Mouse (Mus musculus) cerebellum, adult 2 months (tissue): ENCODE results near the gene Cbr1. TPM values are rescaled to one million over a fixed set of nuclear protein-coding genes. Genes with fewer than 3 reads are reported as not detected.
A peak's percentile ranks its signal among the peaks of the same experiment; 100 is the strongest.
"Not testable (repeated sequence)": the region's sequence is repeated elsewhere in the genome, so short reads cannot be mapped to it uniquely, and the experiment has no call there.

Experiments
- DNase-seq, 2 experiments: peaks; one replicate each; pipeline ENCODE4 v3.0.0; 2021
- H3K27ac ChIP-seq: fragments of 200-500 bp; 2 replicates; pipeline ENCODE4 v1.5.1; 2012; ENCODE audit warnings: low read length, control low read depth, inconsistent platforms; ENCODE audit not compliant: insufficient read depth
- H3K27me3 ChIP-seq: fragments of 200-500 bp; 2 replicates; pipeline ENCODE4 v1.6.1; 2012; ENCODE audit warnings: inconsistent platforms, mild to moderate bottlenecking, low read length, moderate library complexity; ENCODE audit not compliant: control insufficient read depth, insufficient read depth
- H3K4me1 ChIP-seq: fragments of 200-500 bp; 2 replicates; pipeline ENCODE4 v1.6.1; 2011; ENCODE audit warnings: low read length; ENCODE audit not compliant: control insufficient read depth, insufficient read depth
- H3K4me3 ChIP-seq: fragments of 200-500 bp; replicated peaks from 2 replicates; pipeline ENCODE3; 2011; ENCODE audit warnings: mild to moderate bottlenecking, low read depth, low read length, control low read depth; ENCODE audit not compliant: insufficient read depth
- CTCF ChIP-seq: fragments of 200-500 bp; IDR thresholded peaks from 2 replicates; pipeline ENCODE4 v1.5.1; 2011; ENCODE audit warnings: low read depth, mild to moderate bottlenecking, control low read depth, low read length, moderate library complexity, borderline replicate concordance; ENCODE audit not compliant: insufficient read depth
- POLR2A ChIP-seq: fragments of 200-500 bp; IDR thresholded peaks from 2 replicates; pipeline ENCODE4 v1.6.1; 2011; ENCODE audit warnings: low read length, control low read depth, borderline replicate concordance; ENCODE audit not compliant: insufficient read depth
- WGBS: fragments of 180-500 bp; shearing (Covaris S2); methylation state at CpG from one replicate; pipeline ENCODE4 v1.1.7; 2018; 5-methylcytosine and 5-hydroxymethylcytosine counted together
- polyA plus RNA-seq: library from polyadenylated mRNA; depleted of rRNA; stranded (reverse); fragments of >200 nt; gene quantifications from 2 replicates; pipeline ENCODE4 v1.2.3, GENCODE M21; 2012

The Cbr1 gene
- polyA plus RNA-seq, 1 experiment = 121 TPM

DNA sequence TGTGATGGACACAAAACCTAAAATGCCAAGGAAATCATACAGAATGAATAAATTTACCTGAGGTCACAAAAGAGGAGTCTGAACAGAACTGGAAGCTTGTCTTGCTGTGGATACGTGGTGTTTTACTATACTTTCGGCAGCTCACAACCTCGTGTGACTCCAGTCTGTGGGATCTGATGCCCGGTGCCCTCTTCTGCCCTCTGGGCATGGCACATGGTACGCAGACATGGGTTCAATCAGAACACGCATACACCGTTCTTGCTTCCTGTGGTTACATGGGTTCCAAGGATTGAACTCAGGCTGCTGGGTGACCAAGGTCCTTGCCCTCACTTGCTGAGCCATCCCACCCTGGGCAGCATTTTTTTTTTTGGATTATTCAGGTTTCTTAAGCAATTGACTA, 493 bp downstream of the Cbr1 start:
- no peak overlapping the region for H3K4me3 ChIP-seq
- TF ChIP-seq POLR2A (no peak), CTCF (no peak)
- H3K4me1 ChIP-seq = no peaks in the 10 kb centered on the region
- DNase-seq = no peak
- H3K27me3 ChIP-seq = no peaks in the 10 kb centered on the region
- WGBS = 87% methylated on average over 7 of the region's 7 CpGs
- no peak overlapping the region for H3K27ac ChIP-seq

DNA sequence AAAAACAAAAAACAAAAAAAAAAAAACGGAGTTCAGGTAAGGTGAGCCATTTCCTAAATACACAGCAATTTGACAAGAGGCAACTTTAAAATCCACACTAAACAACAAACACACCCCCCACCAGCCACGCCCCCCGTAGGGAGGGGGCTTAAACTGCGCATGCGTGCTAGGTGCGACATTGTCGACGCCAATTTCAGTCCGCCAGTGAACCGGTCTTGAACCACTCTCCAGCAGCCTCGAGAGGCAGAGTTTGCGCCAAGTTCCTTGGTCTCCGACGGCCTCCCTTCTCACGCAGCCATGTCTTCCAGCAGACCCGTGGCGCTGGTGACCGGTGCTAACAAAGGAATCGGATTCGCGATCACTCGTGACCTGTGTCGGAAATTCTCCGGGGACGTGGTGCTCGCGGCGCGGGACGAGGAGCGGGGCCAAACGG, 2.0 kb downstream of the Cbr1 start:
- DNase-seq = peak; percentile 82
- WGBS = under 1% methylated on average over 32 of the region's 32 CpGs
- no peak overlapping the region for H3K27ac ChIP-seq
- H3K4me3 ChIP-seq = peak overlapping the region; percentile 68
- H3K4me1 ChIP-seq = no peaks in the 10 kb centered on the region
- H3K27me3 ChIP-seq = no peaks in the 10 kb centered on the region
- TF ChIP-seq POLR2A = peak; percentile 68; the same call in 1 of the 2 replicates
- no peak; the same call in 1 of the 2 replicates for TF ChIP-seq CTCF

DNA sequence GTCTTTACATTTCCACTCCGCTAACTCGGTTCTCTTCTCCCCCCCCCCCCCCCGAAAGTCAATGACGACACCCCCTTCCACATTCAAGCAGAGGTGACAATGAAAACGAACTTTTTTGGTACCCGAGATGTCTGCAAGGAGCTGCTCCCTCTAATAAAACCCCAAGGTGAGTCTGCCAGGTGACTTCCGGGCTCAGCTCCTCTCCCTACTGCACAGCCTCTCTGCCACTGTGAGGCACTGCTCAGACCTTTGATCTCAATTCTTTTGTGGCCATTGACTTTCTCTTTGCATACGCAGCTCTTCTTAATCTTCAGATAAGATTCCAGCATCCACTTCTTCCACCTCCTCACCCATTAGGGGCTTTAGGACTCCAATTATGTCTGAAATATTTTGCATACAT, 3.1 kb downstream of the Cbr1 start:
- WGBS = 73% methylated on average over 8 of the region's 8 CpGs
- H3K4me1 ChIP-seq = no peaks in the 10 kb centered on the region
- no peak overlapping the region for H3K4me3 ChIP-seq
- no peak overlapping the region for H3K27ac ChIP-seq
- no peak for DNase-seq
- H3K27me3 ChIP-seq = no peaks in the 10 kb centered on the region
- TF ChIP-seq POLR2A (no peak), CTCF (no peak)

DNA sequence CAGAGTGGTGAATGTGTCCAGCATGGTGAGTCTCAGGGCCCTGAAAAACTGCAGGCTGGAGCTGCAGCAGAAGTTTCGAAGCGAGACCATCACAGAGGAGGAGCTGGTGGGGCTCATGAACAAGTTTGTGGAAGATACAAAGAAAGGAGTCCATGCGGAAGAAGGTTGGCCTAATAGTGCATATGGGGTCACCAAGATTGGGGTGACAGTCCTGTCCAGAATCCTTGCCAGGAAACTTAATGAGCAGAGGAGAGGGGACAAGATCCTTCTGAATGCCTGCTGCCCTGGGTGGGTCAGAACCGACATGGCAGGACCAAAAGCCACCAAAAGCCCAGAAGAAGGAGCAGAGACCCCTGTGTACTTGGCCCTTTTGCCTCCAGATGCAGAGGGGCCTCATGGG, 4.1 kb downstream of the Cbr1 start:
- H3K27ac ChIP-seq = no peak overlapping the region
- DNase-seq = no peak
- WGBS = 93% methylated on average over 4 of the region's 4 CpGs

DNA sequence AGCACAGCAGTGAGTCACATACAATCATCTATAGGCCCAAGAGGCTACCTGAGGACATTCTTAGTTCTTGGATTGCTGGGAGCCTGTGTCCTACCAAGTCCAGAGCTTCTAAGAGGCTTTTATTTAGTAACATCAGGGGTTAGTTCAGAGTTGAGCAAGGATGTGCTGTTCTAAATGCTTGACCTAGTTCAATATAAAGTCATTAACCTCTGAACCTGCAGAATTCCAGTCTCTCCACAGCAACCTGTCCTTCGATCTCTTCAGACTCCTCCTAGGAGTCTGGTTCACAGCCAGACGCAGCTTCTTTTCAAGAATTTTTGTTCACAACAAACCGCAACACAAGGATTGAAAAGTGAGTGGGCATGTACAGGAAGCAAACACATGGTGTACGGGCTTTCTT, 5.3 kb downstream of the Cbr1 start:
- Histone ChIP-seq H3K27me3 (no peaks in the 10 kb centered on the region), H3K4me3 (no peak overlapping the region), H3K4me1 (no peaks in the 10 kb centered on the region), H3K27ac (no peak overlapping the region)
- WGBS = 93% methylated on average over 4 of the region's 4 CpGs
- DNase-seq = no peak
- TF ChIP-seq POLR2A = no peak
- TF ChIP-seq CTCF = no peak

More for the DNA sequence above, 4.1 kb downstream of the Cbr1 start:
- Histone ChIP-seq H3K4me1 (no peaks in the 10 kb centered on the region), H3K4me3 (no peak overlapping the region), H3K27me3 (no peaks in the 10 kb centered on the region)
- TF ChIP-seq CTCF = no peak
- no peak for TF ChIP-seq POLR2A

DNA sequence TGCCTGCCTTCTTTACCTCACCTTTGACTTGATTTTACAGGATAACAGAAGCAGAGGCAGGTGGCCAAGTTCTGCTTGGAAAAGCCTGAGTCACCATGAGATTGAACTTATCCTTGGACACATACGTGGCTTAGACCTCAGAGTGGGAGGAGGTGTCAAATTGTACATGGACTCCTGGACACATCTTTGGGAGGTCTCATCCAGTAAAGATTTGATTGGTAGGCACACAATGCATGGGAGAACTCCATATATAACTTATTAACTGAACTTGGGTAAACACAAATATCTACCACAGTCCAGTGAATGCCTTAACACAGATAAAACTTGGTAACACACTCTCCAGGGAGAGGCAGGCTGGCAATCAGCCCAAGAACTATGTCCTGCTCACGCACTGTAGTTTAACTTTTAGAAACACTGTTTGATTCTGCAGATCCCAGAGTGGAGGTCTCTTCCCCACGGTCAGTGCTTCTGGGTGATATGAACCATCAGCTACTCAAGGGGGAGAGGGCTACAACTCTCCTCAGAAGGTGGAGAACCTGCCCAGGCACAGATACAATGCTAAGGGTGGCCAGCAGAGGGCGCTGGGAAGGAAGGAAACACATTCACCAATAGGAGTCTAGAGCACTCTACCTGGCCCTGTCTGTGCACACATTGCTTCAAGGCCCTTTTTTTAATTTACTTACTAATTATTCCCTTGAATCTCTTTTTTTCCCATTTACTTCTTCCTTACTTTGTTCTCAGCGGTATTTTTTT, 9.6 kb downstream of the Cbr1 start:
- H3K4me1 ChIP-seq = no peaks in the 10 kb centered on the region
- H3K27ac ChIP-seq = no peak overlapping the region
- peak; percentile 55 to 71 for DNase-seq
- 28% methylated on average over 5 of the region's 5 CpGs for WGBS
- H3K27me3 ChIP-seq = no peaks in the 10 kb centered on the region
- TF ChIP-seq POLR2A = no peak
- TF ChIP-seq CTCF = peak; percentile 80
- H3K4me3 ChIP-seq = no peak overlapping the region

DNA sequence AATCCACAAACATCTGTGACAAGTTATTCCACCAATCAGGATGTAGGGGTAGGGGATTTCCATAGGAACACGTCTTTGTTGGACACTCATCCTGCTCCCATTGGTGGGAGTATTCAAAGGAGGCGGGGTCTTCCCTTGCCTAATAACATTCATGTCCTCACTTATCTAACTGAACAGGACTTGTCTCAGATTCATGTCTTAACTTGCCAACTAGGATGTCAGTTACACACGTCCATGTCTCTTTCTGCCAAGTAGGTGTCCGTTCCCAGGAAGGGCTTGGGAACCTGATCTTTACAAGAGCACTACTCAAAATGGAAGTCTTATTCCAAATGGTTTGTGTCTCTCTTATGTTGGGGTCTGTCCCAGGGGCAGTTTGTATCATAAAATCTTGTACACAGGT, 18.1 kb downstream of the Cbr1 start:
- H3K4me3 ChIP-seq, H3K27ac ChIP-seq, H3K27me3 ChIP-seq, DNase-seq, H3K4me1 ChIP-seq: not testable (repeated sequence)
- WGBS = 79% methylated on average over 4 of the region's 4 CpGs

DNA sequence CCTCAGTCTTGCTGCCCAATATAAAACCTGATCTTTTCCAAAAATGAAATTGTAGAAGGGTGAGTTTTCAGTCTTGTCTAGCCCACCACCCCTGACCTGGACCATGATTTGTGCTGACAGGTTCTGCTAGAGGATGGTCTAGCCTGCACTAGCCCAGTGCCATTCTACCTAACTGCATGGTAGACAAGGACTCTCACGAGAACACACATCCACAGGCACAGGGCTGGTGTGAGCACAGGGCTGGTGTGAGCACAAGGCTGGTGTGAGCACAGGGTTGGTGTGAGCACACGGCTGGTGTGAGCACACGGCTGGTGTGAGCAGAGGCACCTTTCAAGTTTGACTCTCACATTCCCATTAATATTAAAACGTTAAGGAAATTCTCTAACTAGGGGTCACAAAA, 19.0 kb downstream of the Cbr1 start:
- TF ChIP-seq CTCF (no peak), POLR2A (no peak)
- no peak overlapping the region for H3K4me3 ChIP-seq
- DNase-seq = no peak
- H3K27me3 ChIP-seq = no peaks in the 10 kb centered on the region
- no peaks in the 10 kb centered on the region for H3K4me1 ChIP-seq
- 81% methylated on average over 4 of the region's 4 CpGs for WGBS
- H3K27ac ChIP-seq = no peak overlapping the region

DNA sequence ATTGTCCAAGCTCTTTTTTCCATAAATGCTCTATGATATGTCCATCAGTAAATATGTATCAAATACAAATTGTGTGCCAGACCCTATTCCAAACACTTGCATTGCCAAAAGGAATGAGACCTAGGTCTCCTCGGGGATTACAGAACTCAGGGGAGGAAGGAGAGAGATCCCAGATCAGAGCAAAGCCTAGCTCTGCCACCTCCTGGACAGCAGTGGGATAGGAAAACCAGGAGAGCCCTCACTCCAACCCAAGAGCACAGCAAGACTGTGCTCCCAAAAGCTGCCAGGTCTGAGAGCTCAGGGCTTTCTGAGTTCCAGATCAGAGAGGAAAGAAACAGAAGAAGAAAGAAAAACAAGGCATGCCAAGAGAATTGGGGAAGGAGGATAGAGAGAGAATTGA, 21.1 kb downstream of the Cbr1 start:
- no peak for DNase-seq
- 9% methylated on average over 1 of the region's 1 CpGs for WGBS

More for the DNA sequence above, 21.1 kb downstream of the Cbr1 start:
- TF ChIP-seq POLR2A (no peak), CTCF (peak; percentile 39; the same call in 1 of the 2 replicates)
- Histone ChIP-seq H3K4me1 (no peaks in the 10 kb centered on the region; the same call in 1 of the 2 replicates), H3K27me3 (no peaks in the 10 kb centered on the region), H3K27ac (no peak overlapping the region), H3K4me3 (no peak overlapping the region)
